Mouse (Mus musculus): ENCODE measurements around the gene Srsf3. TPM values are rescaled to one million over a fixed set of nuclear protein-coding genes. Genes with fewer than 3 reads are reported as not detected.

Gene Srsf3
- total RNA-seq (2021) (10 to 100 TPM; 64.5 to 84.9 TPM), polyA plus RNA-seq (2012; rRNA removed) (84.5 and 104 TPM in 2 replicates)
- long read RNA-seq, transcript Srsf3-202 (6 exons, 2,618 nt): major isoform, 65 of 76 reads
- long read RNA-seq, partial matches to known transcripts: 3 of 76 reads
- long read RNA-seq, other reads (novel, unspliced or antisense): 4 of 76 reads

- peak; percentile 97 to 99 for DNase-seq
- WGBS: under 1% methylated on average over 77 of the region's 77 CpGs
- intact Hi-C loops (cut with DNase I): loop anchor here (5.0 kb wide), 1 partner anchor 340 kb away; the partner anchor contains the start of genes Mapk14 and Slc26a8
- peak within 1 kb of the TSS; percentile 99 for H3K27ac ChIP-seq
- H3K9ac ChIP-seq (ENCODE audit: low read depth, low read length): peak within 1 kb of the TSS; percentile 94
- TF ChIP-seq EP300 (IDR thresholded peaks at IDR 0.05; ENCODE audit: insufficient read depth, low read depth, low read length) (peak; percentile 85), CTCF (IDR thresholded peaks at IDR 0.05) (no peak), POLR2A (IDR thresholded peaks at IDR 0.05; ENCODE audit: insufficient read depth, low read depth, low read length) (peak; percentile 100)
- H3K79me2 ChIP-seq (replicated peaks; ENCODE audit: control insufficient read depth, insufficient read depth, low read length): peaks cover 6% of the 10 kb centered on the region
- peak within 1 kb of the TSS; percentile 83 for H3K4me3 ChIP-seq
- peaks cover 3% of the 10 kb centered on the region; the same call in 1 of the 2 replicates for H3K4me1 ChIP-seq (ENCODE audit: control insufficient read depth, insufficient read depth, low read length)
- H3K27me3 ChIP-seq (ENCODE audit: control insufficient read depth, insufficient read depth, low read length): no peaks in the 10 kb centered on the region
- H3K36me3 ChIP-seq (ENCODE audit: control insufficient read depth, insufficient read depth, low read length): peaks cover 22% of the 10 kb centered on the region
These were observed at the start of gene Srsf3 for GRCm38 (mm10) chr17:29032274-29033069. TSS of gene Srsf3 (plus strand) at chr17:29032628.

DNA sequence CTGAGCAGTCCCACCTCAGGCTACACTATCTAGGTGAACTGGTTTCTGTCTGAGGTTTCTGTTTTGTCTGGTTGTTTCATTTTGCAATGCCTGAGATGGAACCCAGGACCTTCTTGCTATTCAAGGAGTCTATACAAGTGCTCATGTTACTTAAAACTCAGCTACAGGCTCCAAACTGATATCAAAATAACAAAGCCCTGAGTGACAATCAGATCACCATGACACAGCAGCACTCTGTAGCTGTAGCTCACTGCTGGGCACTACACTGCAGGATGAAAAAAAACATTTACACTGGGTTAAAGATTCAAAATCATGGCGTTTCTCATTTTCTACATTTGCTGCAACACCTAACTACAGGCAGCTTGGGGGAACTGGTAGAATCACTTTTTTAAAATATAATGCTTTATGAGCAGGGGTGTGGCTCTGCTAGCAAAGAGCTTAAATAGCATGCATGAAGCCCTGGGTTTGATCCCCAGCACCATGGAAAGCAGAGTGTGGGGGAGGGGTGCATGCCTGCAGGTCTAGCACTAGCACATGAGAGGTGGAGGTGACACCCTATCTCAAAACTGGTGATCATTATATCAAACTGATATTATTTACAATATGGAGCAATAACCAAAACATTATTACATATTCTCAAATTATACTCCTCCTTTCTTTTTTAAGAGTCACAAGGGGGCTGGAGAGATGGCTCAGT, 47.6 kb upstream of the Srsf3 start:
- intact Hi-C loops (cut with DNase I): loop anchor here (5.0 kb wide), 1 partner anchor 37 kb away; no protein-coding TSS in a partner anchor
- Histone ChIP-seq H3K27ac (no peak overlapping the region), H3K36me3 (ENCODE audit: control insufficient read depth, insufficient read depth, low read length) (peaks cover 2% of the 10 kb centered on the region; the same call in 1 of the 2 replicates)

GRCm38 (mm10) chr17:28986833-28987232, 45.6 kb upstream of the Srsf3 start:
- peaks cover 2% of the 10 kb centered on the region; the same call in 1 of the 2 replicates for H3K36me3 ChIP-seq (ENCODE audit: control insufficient read depth, insufficient read depth, low read length)

More for the DNA sequence above, 47.6 kb upstream of the Srsf3 start:
- Histone ChIP-seq H3K9ac (ENCODE audit: low read depth, low read length) (no peak overlapping the region), H3K4me3 (no peak overlapping the region), H3K79me2 (replicated peaks; ENCODE audit: control insufficient read depth, insufficient read depth, low read length) (no peaks in the 10 kb centered on the region), H3K4me1 (ENCODE audit: control insufficient read depth, insufficient read depth, low read length) (no peaks in the 10 kb centered on the region), H3K27me3 (ENCODE audit: control insufficient read depth, insufficient read depth, low read length) (no peaks in the 10 kb centered on the region)
- DNase-seq: no peak
- 96% methylated on average over 1 of the region's 1 CpGs for WGBS
- TF ChIP-seq POLR2A (IDR thresholded peaks at IDR 0.05; ENCODE audit: insufficient read depth, low read depth, low read length): no peak
- no peak for TF ChIP-seq EP300 (IDR thresholded peaks at IDR 0.05; ENCODE audit: insufficient read depth, low read depth, low read length)
- TF ChIP-seq CTCF (IDR thresholded peaks at IDR 0.05): no peak

DNA sequence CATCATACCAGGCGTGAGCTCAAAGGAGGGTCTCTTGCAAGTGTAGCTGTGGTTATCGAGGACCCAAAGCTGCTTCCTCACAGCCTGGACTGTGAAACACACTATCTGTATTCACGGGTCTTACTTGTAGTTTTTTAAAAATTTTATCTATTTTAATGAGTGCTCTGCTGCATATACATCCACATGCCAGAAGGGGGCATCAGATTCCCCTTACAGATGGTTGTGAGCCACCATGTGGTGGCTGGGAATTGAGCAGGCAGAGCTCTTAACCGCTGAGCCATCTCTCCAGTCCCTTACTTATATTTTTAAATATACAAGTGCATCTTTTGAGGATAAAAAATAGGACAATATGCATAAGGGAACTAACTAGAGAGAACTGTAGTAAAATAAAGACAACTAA, 44.7 kb upstream of the Srsf3 start:
- H3K4me1 ChIP-seq (ENCODE audit: control insufficient read depth, insufficient read depth, low read length): peaks cover 1% of the 10 kb centered on the region; the same call in 1 of the 2 replicates
- peaks cover 2% of the 10 kb centered on the region; the same call in 1 of the 2 replicates for H3K36me3 ChIP-seq (ENCODE audit: control insufficient read depth, insufficient read depth, low read length)
- WGBS: 66% methylated on average over 4 of the region's 4 CpGs
- intact Hi-C loops (cut with DNase I): loop anchor here (2.0 to 5.0 kb wide), 2 partner anchors 35 to 183 kb away; no protein-coding TSS in a partner anchor
- no peaks in the 10 kb centered on the region for H3K79me2 ChIP-seq (replicated peaks; ENCODE audit: control insufficient read depth, insufficient read depth, low read length)
- H3K27me3 ChIP-seq (ENCODE audit: control insufficient read depth, insufficient read depth, low read length): no peaks in the 10 kb centered on the region
- H3K27ac ChIP-seq: no peak overlapping the region
- DNase-seq: no peak
- no peak overlapping the region for H3K9ac ChIP-seq (ENCODE audit: low read depth, low read length)
- H3K4me3 ChIP-seq: no peak overlapping the region
- TF ChIP-seq EP300 (IDR thresholded peaks at IDR 0.05; ENCODE audit: insufficient read depth, low read depth, low read length) (0 out of 2 replicates have a peak, but pooled peaks have one; percentile 33), CTCF (IDR thresholded peaks at IDR 0.05) (peak; percentile 96), POLR2A (IDR thresholded peaks at IDR 0.05; ENCODE audit: insufficient read depth, low read depth, low read length) (no peak)

More at GRCm38 (mm10) chr17:28986833-28987232, 45.6 kb upstream of the Srsf3 start:
- Histone ChIP-seq H3K9ac (ENCODE audit: low read depth, low read length) (no peak overlapping the region), H3K79me2 (replicated peaks; ENCODE audit: control insufficient read depth, insufficient read depth, low read length) (no peaks in the 10 kb centered on the region), H3K27me3 (ENCODE audit: control insufficient read depth, insufficient read depth, low read length) (no peaks in the 10 kb centered on the region), H3K27ac (no peak overlapping the region), H3K4me3 (no peak overlapping the region), H3K4me1 (ENCODE audit: control insufficient read depth, insufficient read depth, low read length) (peaks cover 1% of the 10 kb centered on the region; the same call in 1 of the 2 replicates)
- peak in 1 of 2 experiments; percentile 45 for DNase-seq
- no peak for TF ChIP-seq EP300 (IDR thresholded peaks at IDR 0.05; ENCODE audit: insufficient read depth, low read depth, low read length)
- TF ChIP-seq CTCF (IDR thresholded peaks at IDR 0.05): peak; percentile 80
- no peak for TF ChIP-seq POLR2A (IDR thresholded peaks at IDR 0.05; ENCODE audit: insufficient read depth, low read depth, low read length)
- intact Hi-C loops (cut with DNase I): loop anchor here (2.0 to 5.0 kb wide), 2 partner anchors 35 to 184 kb away; no protein-coding TSS in a partner anchor

GRCm38 (mm10) chr17:28988291-28988690, 44.1 kb upstream of the Srsf3 start:
- 78% methylated on average over 4 of the region's 4 CpGs for WGBS
- H3K36me3 ChIP-seq (ENCODE audit: control insufficient read depth, insufficient read depth, low read length): peaks cover 2% of the 10 kb centered on the region; the same call in 1 of the 2 replicates
- no peak for DNase-seq
- H3K9ac ChIP-seq (ENCODE audit: low read depth, low read length): no peak overlapping the region
- H3K79me2 ChIP-seq (replicated peaks; ENCODE audit: control insufficient read depth, insufficient read depth, low read length): no peaks in the 10 kb centered on the region
- H3K4me1 ChIP-seq (ENCODE audit: control insufficient read depth, insufficient read depth, low read length): peaks cover 1% of the 10 kb centered on the region; the same call in 1 of the 2 replicates
- intact Hi-C loops (cut with DNase I): loop anchor here (5.0 kb wide), 1 partner anchor 34 kb away; no protein-coding TSS in a partner anchor
- TF ChIP-seq POLR2A (IDR thresholded peaks at IDR 0.05; ENCODE audit: insufficient read depth, low read depth, low read length): no peak
- no peak for TF ChIP-seq CTCF (IDR thresholded peaks at IDR 0.05)
- no peak for TF ChIP-seq EP300 (IDR thresholded peaks at IDR 0.05; ENCODE audit: insufficient read depth, low read depth, low read length)
- no peaks in the 10 kb centered on the region for H3K27me3 ChIP-seq (ENCODE audit: control insufficient read depth, insufficient read depth, low read length)
- no peak overlapping the region for H3K27ac ChIP-seq
- no peak overlapping the region for H3K4me3 ChIP-seq

Measured in heart, adult 2 months (tissue).